1 mouse cellular context compared by ENCODE assay signal in the genomic region with DNA sequence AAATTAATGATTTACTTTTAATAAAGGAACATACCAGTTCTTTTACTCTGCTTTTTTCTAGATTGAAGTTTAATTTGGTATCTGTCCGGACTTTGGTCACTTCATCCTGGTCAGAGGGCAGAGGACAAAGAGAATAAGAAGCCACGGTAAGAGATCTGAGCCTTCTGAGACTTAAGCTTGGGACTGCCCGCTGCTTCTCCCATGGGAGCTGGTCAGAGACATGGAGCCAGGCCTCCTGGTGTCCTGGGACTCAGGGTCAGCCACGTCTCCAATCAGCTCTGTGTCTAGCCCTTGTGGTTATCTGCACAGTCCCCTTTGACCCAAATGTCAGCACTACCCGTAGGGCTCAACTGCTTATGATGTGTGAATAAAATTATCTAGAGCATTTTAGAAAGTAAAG.
TF ChIP-seq lines count a peak whose summit lies in the region.

No protein-coding gene starts in this region.

TF ChIP-seq in CH12.LX, 34 proteins besides CTCF, POLR2A, EP300 and RAD21 (continued from another document):
- TF ChIP-seq ZNF384 (IDR thresholded peaks at IDR 0.05; ENCODE audit: low read depth, low read length) (no peak), KAT2A (IDR thresholded peaks at IDR 0.05; ENCODE audit: insufficient replicate concordance, low read length) (no peak)
